Mouse (Mus musculus) right cerebral cortex, postnatal 36 days (tissue): Measurements from ENCODE around the gene Gm28729.
"Not testable (repeated sequence)": the region's sequence is repeated elsewhere in the genome, so short reads cannot be mapped to it uniquely, and the experiment has no call there.

ENCODE experiments used
- DNase-seq, 2 experiments: peaks; one replicate each; pipeline ENCODE4 v3.0.0; 2022; ENCODE audit warnings: low spot score in 2 of 2, mixed read lengths in 1 of 2

Gene Gm28729

GRCm38 (mm10) chr9:96524972-96525506 is at the start of gene Gm28729:
Gene Gm28729, minus strand, starts transcription at chr9:96525264.
- DNase-seq: no peak

GRCm38 (mm10) chr9:96573252-96573651 is 48.2 kb upstream of the Gm28729 start:
- no peak for DNase-seq

- DNase-seq: no peak
These were observed 47.7 kb upstream of the Gm28729 start for GRCm38 (mm10) chr9:96572754-96573153.

DNA sequence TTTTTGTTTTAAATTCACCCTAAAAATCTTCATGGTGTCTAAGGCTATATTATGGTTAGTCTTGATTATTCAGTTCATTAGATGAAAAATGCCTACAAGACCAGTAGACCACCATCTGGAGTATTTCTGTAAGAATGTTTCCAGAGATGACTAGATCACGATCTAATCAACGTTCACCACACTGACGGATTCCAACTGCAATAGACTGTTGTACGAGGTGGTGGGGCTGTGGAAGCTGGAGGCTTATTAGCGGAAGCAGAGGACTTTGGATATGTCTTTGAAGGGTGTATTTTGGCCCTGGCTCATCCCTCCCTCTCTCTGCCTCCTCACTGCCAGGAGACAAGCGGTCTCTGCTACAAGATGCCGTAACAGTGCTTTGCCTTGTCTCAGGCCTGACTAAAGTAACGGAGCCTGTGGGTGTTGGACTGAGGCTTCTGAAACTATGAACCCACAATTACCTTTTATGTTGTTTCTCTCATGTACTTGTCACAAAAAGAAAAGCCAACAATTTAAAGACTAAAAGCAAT is 41.5 kb upstream of the Gm28729 start:
- DNase-seq: no peak

DNA sequence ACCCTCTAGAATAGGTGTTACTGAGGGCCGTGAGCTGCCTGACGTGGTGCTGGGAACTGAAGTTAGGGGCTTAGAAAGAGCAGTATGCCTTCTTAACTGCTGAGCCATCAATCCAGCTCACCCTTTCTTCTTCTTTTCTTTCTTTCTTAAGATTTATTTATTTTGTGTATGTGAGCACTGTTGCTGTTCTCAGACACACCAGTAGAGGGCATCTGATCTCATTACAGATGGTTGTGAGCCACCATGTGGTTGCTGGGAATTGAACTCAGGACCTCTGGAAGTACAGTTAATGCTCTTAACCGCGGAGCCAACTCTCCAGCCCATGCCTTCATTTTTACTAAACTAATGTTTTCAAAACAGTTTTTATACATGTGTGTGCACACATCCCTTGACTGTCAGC is 38.4 kb upstream of the Gm28729 start:
- no peak for DNase-seq

DNA sequence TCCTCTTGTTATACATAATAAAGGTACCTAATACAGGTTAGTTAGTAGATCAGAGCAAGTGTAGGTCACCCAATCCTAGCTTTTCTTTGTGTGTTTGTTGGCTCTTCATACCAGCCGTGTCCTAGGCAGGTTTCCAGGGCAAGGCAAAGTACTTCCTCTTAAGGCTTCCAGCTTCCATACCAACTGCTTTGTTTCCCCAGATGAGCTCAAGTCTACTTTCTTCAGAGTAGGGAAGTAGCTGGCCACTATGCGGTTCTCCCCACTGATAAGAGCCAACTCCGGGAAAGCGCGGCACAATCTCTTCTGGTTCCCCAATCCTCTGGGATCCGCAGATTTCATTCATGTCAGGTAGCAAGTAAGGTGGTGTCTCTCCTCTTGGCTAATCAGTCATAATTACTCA is 34.1 kb upstream of the Gm28729 start:
- no peak for DNase-seq

- no peak for DNase-seq
These were observed 33.5 kb upstream of the Gm28729 start for GRCm38 (mm10) chr9:96558594-96558993.

- DNase-seq: no peak
These were observed 29.0 kb upstream of the Gm28729 start for GRCm38 (mm10) chr9:96554095-96554494.

DNA sequence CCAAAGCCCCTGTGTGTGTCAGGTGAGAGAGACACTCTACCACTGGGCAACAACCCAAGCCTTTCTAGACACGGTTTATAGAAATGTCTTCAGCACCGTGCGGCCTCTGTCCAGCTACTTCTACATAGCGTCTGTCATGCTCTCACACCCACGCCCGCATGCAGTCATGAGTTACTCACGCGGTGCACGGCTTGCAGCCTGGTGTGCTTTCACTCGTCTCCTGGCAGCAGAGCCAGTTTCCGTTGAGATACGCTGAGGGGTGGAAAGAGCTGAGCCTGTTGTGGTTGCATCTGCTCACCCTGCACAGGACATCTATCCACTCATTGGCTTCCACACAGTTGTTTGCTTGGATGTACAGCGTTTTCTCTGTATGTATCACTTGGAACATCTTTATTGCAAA is 20.3 kb upstream of the Gm28729 start:
- peak; percentile 18 to 36 for DNase-seq

DNA sequence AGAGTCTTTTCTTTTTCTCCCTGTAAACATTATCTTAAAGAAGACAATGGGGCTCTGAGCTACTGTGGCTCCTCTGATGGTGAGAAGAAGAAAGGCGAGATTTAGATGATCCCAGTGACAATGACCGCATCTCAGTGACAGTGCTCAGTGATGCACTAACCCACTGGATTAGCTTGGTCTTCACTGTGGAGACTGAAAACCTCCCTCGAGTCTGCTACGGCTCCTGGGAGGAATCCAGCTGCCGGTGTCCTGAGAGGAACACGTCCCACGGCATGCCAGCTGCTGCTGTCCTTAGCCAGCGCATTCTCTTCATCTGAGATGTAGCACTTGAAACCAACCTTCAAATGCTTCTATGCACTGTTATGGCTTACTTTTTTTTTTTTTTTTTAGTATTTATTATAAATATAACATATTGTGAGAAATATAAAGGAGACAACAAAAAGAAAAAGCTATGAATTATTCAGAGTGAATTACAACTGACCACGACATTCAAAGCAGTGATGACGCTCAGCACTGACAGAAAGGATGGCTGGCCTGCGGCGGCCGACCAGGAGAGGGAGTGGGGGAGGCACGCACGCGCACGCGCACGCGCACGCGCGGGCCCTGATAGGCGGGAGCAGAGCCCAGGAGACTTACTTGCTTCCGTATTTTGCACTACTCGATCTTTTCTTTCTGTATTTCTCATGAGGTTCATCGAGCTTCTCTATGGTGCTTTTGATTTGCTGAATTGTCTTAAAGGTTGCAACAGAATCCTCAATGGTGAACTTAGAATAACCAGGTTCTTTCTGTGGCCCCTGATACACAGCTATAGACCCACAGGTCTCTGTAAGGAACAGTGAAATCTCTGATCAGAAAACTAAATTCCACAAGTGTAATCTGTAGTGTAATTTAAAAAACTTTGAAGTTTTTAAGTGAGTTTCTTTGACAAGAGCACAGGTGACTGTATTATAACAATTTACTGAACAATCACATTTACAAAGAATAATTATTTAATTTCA is 18.9 kb upstream of the Gm28729 start:
- peak in 1 of 2 experiments; percentile 18 for DNase-seq

DNA sequence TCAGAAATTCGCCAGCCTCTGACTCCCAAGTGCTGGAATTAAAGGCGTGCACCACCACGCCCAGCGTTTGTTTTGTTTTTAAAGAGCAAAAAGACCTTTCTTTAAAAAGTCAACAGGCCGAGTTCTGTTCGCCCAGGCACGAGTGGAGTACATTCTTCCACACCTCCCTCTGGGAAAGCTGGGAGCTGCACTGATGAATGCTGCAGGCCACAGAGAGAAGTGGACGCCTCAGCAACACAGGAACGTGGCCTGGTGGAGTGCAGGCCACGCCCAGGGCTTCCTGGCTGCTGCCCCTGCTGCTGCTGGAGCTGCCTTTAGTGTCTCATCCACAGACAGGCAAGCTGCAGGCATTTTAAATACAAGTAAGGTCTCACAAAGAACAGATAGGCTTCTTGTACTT is 13.9 kb upstream of the Gm28729 start:
- no peak for DNase-seq

DNA sequence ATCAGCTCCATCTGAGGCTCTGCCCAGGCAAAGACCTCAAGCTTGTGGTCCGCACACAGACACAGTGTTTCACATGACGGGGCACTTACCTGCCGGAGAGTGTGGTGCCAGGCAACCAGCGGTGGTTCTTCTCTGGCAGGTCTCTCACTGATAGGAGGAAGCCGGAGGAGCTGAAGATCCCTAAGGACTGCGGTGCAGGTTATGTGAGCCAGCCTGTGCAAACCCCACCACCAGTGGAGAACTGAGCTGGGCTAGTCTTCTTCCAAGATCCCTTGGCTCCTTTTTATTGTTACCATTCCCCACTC is 12.5 kb upstream of the Gm28729 start:
- DNase-seq: no peak

DNA sequence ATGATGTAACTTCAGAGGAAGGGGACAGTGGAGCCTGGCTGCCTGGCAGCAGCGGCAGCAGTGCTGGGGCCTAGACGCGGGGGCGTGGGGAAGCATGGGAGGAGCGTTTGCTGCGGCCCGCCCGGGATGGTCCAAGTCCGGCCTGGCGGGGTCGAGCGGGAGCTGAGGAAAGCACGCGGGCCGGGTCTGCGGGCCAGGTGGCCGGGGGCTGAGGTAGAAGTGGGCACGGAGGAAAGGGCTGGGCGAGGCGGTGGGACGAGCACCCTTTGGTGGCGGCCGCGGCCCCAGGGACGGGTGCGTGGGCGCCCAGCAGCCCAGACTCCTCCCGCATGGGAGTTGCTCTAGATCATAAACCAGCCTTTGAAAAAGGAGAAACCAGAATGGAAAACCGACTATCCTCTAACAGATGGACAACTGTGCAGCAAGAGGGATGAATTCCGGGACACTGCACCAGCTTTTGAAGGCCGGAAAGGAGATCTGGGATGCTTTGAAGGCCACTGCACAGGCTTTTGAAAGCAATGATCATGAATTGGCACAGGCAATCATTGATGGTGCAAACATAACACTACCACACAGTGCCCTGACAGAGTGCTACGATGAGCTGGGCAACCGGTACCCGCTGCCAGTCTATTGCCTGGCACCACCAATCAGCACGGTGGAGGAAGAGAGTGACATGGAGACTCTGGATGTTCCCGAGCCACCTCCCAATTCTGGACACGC is 12.0 kb upstream of the Gm28729 start:
- peak in 1 of 2 experiments; percentile 16 for DNase-seq

DNA sequence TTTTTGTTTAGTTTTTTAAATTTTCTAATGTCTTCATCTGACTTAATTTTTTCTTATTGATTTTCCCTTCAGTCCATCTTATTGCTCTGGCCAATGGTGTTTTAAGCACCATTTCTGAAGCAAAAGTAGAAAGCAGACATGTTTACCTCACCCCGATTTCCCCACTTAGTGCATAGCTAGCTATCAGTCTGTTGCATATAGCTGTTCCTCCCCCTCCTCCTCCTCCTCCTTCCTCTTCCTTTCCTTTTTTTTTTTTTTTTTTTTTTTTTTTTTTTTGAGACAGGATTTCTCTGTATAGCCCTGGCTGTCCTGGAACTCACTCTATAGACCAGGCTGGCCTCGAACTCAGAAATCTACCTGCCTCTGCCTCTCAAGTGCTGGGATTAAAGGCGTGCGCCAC is 11.0 kb upstream of the Gm28729 start:
- DNase-seq: not testable (repeated sequence)

- DNase-seq: no peak
These were observed 10.4 kb upstream of the Gm28729 start for GRCm38 (mm10) chr9:96535431-96535830.

- DNase-seq: no peak
These were observed 9.2 kb upstream of the Gm28729 start for GRCm38 (mm10) chr9:96534256-96534655.

- no peak for DNase-seq
These were observed 8.4 kb upstream of the Gm28729 start for GRCm38 (mm10) chr9:96533476-96533875.

- no peak for DNase-seq
These were observed 7.5 kb upstream of the Gm28729 start for GRCm38 (mm10) chr9:96532531-96532930.

- no peak for DNase-seq
These were observed 5.6 kb upstream of the Gm28729 start for GRCm38 (mm10) chr9:96530674-96531081.

GRCm38 (mm10) chr9:96529961-96530673 is 5.1 kb upstream of the Gm28729 start:
- DNase-seq: no peak

- DNase-seq: no peak
These were observed 947 bp upstream of the Gm28729 start for GRCm38 (mm10) chr9:96526011-96526410.

DNA sequence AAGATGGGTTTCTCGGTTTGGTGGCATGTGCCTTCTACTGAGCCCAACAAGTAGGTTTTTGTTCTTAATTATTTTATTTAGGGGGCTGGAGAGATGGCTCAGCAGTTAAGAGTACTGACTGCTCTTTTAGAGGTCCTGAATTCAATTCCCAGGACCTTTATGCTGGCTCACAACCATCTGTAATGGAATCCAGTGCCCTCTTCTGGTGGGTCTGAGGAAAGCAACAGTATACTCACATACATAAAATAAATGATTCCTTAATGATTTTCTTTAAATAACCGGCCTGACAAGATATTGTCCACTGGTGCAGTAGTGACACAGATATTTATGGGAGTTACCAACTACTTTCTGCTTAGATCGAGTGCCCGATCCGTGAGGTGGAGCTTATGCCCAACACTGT is 1.9 kb downstream of the Gm28729 start:
- no peak for DNase-seq
